In the genomic region with DNA sequence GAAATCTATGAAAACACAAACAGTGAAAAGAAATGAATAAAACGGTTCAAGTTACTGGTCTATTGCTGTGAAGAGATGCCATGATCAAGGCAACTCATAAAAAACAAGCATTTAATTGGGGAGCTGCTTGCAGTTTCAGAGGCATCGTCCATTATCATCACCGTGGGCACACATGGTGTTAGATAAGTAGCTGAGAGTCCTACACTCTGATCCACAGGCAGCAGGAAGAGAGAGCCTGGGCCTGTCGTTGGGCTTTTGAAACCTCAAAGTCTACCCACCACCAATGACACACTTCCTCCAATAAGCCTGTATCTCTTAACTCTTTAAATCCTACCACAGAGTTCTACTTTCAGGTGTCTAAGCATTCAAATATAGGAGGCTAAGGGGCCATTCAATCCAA, we compare ENCODE assay signal across 20 mouse cellular contexts.
"Had no signal": no experiment of that assay in that cellular context is flagged by ENCODE, and none has a peak within 500 bp of the region (broad histone marks: within the 10 kb centered on the region; RNA-seq: fewer than 3 reads in every experiment).

No protein-coding gene starts in this region.

- H3K9ac ChIP-seq: liver, postnatal 0 days; lung, embryonic 15.5 days; midbrain, embryonic 13.5 days; midbrain, embryonic 15.5 days; neural tube, embryonic 12.5 days had no signal

- H3K36me3 ChIP-seq: lung, embryonic 15.5 days; midbrain, embryonic 13.5 days; midbrain, embryonic 15.5 days; neural tube, embryonic 12.5 days had no signal

- DNase-seq: liver, postnatal 0 days; lung, adult 2 months; lung, postnatal 14 days; lung, postnatal 36 days; retina, postnatal 1 day; right cerebral cortex, adult 18-20 months; right cerebral cortex, postnatal 25 days; right cerebral cortex, postnatal 4 days; spleen, adult 18-20 months; thymus, adult 18-20 months; thymus, postnatal 14 days; thymus, postnatal 36 days had no signal

- H3K27me3 ChIP-seq: lung, embryonic 15.5 days; megakaryocyte, embryonic 14.5 days; midbrain, embryonic 13.5 days; midbrain, embryonic 15.5 days; neural tube, embryonic 12.5 days had no signal

- ATAC-seq: liver, postnatal 0 days; lung, postnatal 0 days; midbrain, embryonic 13.5 days; midbrain, embryonic 15.5 days had no signal

- H3K4me2 ChIP-seq: lung, embryonic 15.5 days; midbrain, embryonic 11.5 days; midbrain, embryonic 13.5 days; midbrain, embryonic 15.5 days; neural tube, embryonic 12.5 days had no signal

- H3K4me3 ChIP-seq: lung, embryonic 15.5 days; megakaryocyte, embryonic 14.5 days; midbrain, embryonic 13.5 days; midbrain, embryonic 15.5 days; neural tube, embryonic 12.5 days had no signal

- H3K4me1 ChIP-seq: midbrain, embryonic 13.5 days; midbrain, embryonic 15.5 days; neural tube, embryonic 12.5 days had no signal

- H3K9me3 ChIP-seq: lung, embryonic 15.5 days; midbrain, embryonic 13.5 days; midbrain, embryonic 15.5 days; neural tube, embryonic 12.5 days had no signal

- H3K27ac ChIP-seq: lung, embryonic 15.5 days; macrophage; midbrain, embryonic 13.5 days; midbrain, embryonic 15.5 days; neural tube, embryonic 12.5 days had no signal
